Mouse (Mus musculus) heart, embryonic 16.5 days (tissue): ENCODE measurements around the gene Rfx4. TPM values are rescaled to one million over a fixed set of nuclear protein-coding genes. Genes with fewer than 3 reads are reported as not detected.

Experiments used
- ATAC-seq: fragments of 200-750 bp; cut with Nextera tagmentation; replicated peaks from 2 replicates; pipeline ENCODE4 v1.8.0; 2017; ENCODE audit warnings: moderate number of reproducible peaks; ENCODE audit not compliant: insufficient read depth, low FRiP score; ENCODE audit errors: extremely low read depth
- H3K27ac ChIP-seq: fragments of 300-500 bp; sonication (generic); 2 replicates; pipeline ENCODE4 v1.5.1; 2014; ENCODE audit warnings: mild to moderate bottlenecking, low read length, control low read depth, moderate library complexity
- H3K27me3 ChIP-seq: fragments of 300-500 bp; sonication (generic); 2 replicates; pipeline ENCODE4 v1.6.1; 2014; ENCODE audit warnings: low read length, mixed read lengths; ENCODE audit not compliant: control insufficient read depth, insufficient read depth
- H3K36me3 ChIP-seq: fragments of 300-500 bp; sonication (generic); 2 replicates; pipeline ENCODE4 v1.6.1; 2014; ENCODE audit not compliant: control insufficient read depth, insufficient read depth
- H3K4me1 ChIP-seq: fragments of 300-500 bp; sonication (generic); 2 replicates; pipeline ENCODE4 v1.6.1; 2014; ENCODE audit warnings: low read length, mixed read lengths; ENCODE audit not compliant: control insufficient read depth, insufficient read depth
- H3K4me2 ChIP-seq: fragments of 300-500 bp; sonication (generic); 2 replicates; pipeline ENCODE4 v1.6.1; 2014; ENCODE audit warnings: low read depth, mild to moderate bottlenecking, control low read depth, low read length
- H3K4me3 ChIP-seq: fragments of 300-500 bp; sonication (generic); 2 replicates; pipeline ENCODE4 v1.5.1; 2014; ENCODE audit warnings: mild to moderate bottlenecking, control low read depth, low read length
- H3K9ac ChIP-seq: fragments of 300-500 bp; sonication (generic); 2 replicates; pipeline ENCODE4 v1.6.1; 2014; ENCODE audit warnings: low read length, control low read depth
- H3K9me3 ChIP-seq: fragments of 300-500 bp; sonication (generic); replicated peaks from 2 replicates; pipeline ENCODE4 v1.6.1; 2016; ENCODE audit warnings: low read length; ENCODE audit not compliant: control insufficient read depth
- WGBS: fragments of 180-500 bp; shearing (Covaris S2); extraction: QIAGEN DNeasy Blood & Tissue Kit; methylation state at CpG from one replicate; pipeline ENCODE4 v1.1.7; 2014; 5-methylcytosine and 5-hydroxymethylcytosine counted together
- polyA plus RNA-seq: library from polyadenylated mRNA; unstranded; fragments of >200 nt; fragmentation: Nextera tagmentation; extraction: Ambion mirVana; gene quantifications from 2 replicates; pipeline ENCODE4 v1.2.1, GENCODE M21; 2015

Gene Rfx4
- polyA plus RNA-seq, 1 experiment from 2014 or later = 0.04 TPM

DNA sequence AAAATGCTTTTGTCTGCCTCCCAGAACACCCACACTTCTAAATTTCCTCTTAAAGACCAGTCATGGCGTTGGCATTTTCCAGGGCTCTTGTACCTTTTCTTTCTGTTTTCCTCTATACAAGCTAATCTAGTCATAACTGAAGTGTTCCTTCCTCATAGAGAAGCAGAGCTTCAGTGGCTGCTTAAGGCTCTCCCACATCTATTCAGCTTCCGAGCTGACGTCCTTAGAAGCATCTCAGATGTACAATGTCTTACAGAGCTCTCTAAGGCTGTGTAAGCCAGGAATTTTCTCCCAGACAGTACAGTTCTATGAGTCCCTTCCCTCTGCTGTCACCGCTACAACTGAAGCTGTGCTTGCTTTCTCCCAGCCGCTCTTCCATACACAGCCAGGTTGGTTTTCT, 183.0 kb downstream of the Rfx4 start:
- H3K4me1 ChIP-seq = peaks cover 26% of the 10 kb centered on the region
- H3K4me2 ChIP-seq = no peak overlapping the region
- H3K9me3 ChIP-seq = no peaks in the 10 kb centered on the region
- 79% methylated on average over 5 of the region's 5 CpGs for WGBS
- no peak overlapping the region for H3K4me3 ChIP-seq
- no peak overlapping the region for H3K9ac ChIP-seq
- no peaks in the 10 kb centered on the region for H3K36me3 ChIP-seq
- H3K27ac ChIP-seq = no peak overlapping the region
- ATAC-seq = no peak
- no peaks in the 10 kb centered on the region for H3K27me3 ChIP-seq

DNA sequence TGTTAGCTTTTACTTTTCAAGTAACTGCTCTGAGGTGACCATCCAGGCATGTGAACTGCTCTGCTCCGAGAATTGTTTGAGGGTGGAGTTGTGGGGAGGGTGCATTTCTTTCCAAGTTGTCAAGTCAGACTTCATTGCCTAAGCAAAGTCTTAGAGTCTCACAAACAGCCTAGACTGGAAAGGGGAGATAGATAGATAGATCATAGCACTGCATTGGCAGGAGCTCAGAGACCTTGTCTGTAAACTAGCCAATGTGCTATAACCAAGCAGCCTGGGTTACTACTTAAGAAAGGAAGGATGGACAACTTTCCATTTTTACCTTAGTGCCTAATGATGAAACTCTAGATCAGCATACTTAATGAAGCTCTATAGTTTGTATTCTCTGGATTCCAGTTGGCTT, 184.5 kb downstream of the Rfx4 start:
- no peaks in the 10 kb centered on the region for H3K9me3 ChIP-seq
- H3K9ac ChIP-seq = no peak overlapping the region
- WGBS = 61% methylated on average over 1 of the region's 1 CpGs
- H3K36me3 ChIP-seq = no peaks in the 10 kb centered on the region
- no peak overlapping the region for H3K4me3 ChIP-seq
- ATAC-seq = no peak
- no peak overlapping the region for H3K4me2 ChIP-seq
- H3K27me3 ChIP-seq = no peaks in the 10 kb centered on the region
- H3K4me1 ChIP-seq = peaks cover 22% of the 10 kb centered on the region
- H3K27ac ChIP-seq = no peak overlapping the region

DNA sequence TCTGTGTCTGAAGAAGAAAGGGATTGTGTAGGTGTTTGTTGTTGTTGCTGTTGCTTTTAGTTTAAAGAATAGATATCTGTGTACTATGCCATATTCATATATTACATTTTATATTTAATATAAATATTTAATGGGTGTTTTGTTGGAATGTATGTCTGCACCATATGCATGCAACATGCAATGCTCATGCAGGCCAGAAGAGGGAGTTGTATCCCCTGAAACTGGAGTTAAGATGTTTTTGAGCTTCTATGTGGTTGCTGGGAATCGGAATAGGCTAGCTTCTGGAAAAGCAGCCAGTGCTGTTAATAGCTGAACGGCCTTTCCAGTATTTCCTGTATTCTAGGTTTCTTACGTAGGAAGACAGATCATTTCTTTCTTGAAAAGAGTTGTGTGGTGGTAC, 189.8 kb downstream of the Rfx4 start:
- Histone ChIP-seq H3K36me3 (peaks cover 12% of the 10 kb centered on the region), H3K27me3 (no peaks in the 10 kb centered on the region), H3K9ac (no peak overlapping the region), H3K9me3 (no peaks in the 10 kb centered on the region), H3K4me2 (no peak overlapping the region), H3K4me3 (no peak overlapping the region), H3K27ac (no peak overlapping the region; the same call in 1 of the 2 replicates), H3K4me1 (peaks cover 12% of the 10 kb centered on the region)
- ATAC-seq = no peak
- WGBS = 88% methylated on average over 3 of the region's 3 CpGs

DNA sequence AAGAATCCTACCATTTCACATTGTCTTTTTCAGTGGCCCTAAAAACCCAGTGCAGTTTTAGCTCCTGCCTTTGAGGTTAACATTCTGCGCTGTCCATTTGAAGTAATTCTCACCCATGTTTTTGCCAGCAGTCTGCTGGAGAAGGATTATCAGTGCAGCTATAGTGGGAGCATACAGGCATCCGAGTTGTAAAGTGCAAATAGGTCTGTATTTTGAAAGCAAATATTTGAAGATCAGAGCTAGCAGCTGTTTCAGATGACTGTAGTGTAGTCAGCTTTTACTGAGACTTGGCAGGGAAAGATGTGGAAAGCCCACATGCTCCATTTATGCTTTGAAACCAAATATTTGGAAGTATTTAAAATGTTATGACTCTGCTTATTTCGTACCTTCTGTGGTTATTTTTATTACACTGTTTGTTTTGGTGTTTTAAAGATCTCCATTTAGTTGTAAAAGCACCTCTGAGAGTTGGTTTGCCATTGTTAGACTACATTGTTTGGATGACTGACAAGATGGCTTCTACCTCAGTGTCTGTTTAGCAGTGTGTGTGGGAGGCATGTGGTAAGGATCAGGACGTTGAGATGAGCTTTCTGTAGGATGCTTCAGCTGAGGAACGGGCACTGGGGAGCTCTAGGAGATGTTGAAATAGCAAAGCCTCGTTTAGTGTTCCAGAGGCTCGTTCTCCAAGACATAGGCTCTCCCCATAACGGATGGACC, 193.3 kb downstream of the Rfx4 start:
- 39% methylated on average over 8 of the region's 8 CpGs for WGBS
- Histone ChIP-seq H3K27ac (no peak overlapping the region), H3K27me3 (no peaks in the 10 kb centered on the region), H3K4me3 (no peak overlapping the region), H3K4me2 (no peak overlapping the region), H3K9me3 (no peaks in the 10 kb centered on the region), H3K4me1 (peaks cover 12% of the 10 kb centered on the region), H3K9ac (no peak overlapping the region), H3K36me3 (peaks cover 12% of the 10 kb centered on the region)
- ATAC-seq = no peak

DNA sequence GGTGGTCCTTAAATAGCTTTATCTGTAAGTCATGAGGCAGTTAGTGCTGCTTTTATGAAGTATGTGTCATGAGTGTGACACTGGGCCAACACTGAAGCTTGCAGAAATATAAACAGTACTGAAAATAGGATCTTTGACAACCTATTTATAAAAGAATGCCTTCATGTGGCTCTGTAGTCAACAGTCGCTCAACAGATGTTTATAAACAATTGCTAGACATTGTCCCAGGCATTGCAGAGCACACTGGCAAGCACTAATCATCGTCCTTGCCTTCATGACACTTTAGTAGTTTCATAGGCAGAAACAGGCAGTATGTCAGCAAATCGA, 193.8 kb downstream of the Rfx4 start:
- no peak overlapping the region for H3K4me2 ChIP-seq
- WGBS = 72% methylated on average over 3 of the region's 3 CpGs
- 0 out of 2 replicates have a peak overlapping the region, but pooled peaks have one; percentile 20 for H3K27ac ChIP-seq
- H3K9me3 ChIP-seq = no peaks in the 10 kb centered on the region
- no peak overlapping the region for H3K4me3 ChIP-seq
- peaks cover 12% of the 10 kb centered on the region for H3K4me1 ChIP-seq
- H3K27me3 ChIP-seq = no peaks in the 10 kb centered on the region
- no peak overlapping the region for H3K9ac ChIP-seq
- peaks cover 12% of the 10 kb centered on the region for H3K36me3 ChIP-seq
- no peak for ATAC-seq

DNA sequence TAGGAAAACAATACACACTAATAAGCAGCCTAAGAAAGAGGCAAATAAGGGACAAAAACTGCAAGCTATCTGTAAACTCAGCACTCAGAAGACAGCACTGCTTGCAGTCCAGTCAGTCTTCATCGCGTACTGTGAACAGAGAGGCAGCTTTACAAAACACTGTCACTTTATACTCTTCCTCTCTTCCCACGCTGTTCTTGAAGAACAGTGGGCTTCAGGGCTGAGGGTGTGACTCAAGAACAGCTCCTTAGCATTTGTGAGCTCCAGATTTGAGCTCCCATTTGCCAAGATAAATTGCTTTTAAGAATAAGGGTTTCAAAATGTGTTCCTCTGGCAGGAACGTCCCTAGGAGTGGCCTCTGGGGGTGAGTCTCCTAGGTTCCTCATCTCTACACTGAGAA, 194.5 kb downstream of the Rfx4 start:
- Histone ChIP-seq H3K4me2 (no peak overlapping the region), H3K36me3 (peaks cover 12% of the 10 kb centered on the region), H3K4me1 (peaks cover 12% of the 10 kb centered on the region), H3K9me3 (no peaks in the 10 kb centered on the region), H3K27me3 (no peaks in the 10 kb centered on the region), H3K4me3 (no peak overlapping the region), H3K9ac (no peak overlapping the region), H3K27ac (no peak overlapping the region)
- WGBS = 79% methylated on average over 4 of the region's 4 CpGs
- no peak for ATAC-seq

DNA sequence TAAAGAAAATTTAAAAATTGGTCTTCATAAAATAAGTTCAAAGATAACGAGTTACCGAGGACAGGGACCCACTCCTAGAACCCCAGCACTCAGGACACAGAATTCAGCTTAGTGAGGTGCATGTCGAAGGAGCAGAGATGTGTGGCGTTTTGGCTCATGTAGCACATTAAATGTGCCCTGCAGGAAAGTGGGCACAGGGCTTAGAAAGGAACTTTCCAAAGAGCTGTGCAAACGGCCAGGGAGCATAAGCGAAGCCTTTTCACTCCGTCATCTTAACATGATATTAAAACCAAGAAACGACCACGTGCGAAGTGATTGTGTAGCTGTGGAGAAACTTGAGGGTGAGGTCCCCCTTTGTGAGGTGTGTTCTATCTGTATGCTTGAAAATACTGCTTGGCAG, 198.4 kb downstream of the Rfx4 start:
- Histone ChIP-seq H3K4me2 (no peak overlapping the region), H3K4me1 (peaks cover 8% of the 10 kb centered on the region), H3K4me3 (no peak overlapping the region), H3K9me3 (no peaks in the 10 kb centered on the region), H3K9ac (no peak overlapping the region), H3K27me3 (no peaks in the 10 kb centered on the region), H3K36me3 (peaks cover 3% of the 10 kb centered on the region), H3K27ac (no peak overlapping the region)
- ATAC-seq = no peak
- WGBS = 93% methylated on average over 10 of the region's 10 CpGs

Other genes starting within 250 kb of the Rfx4 start
- gene Ckap4, start 222.0 kb upstream of the Rfx4 start, polyA plus RNA-seq = 56.5 and 75.5 TPM in 2 replicates
- gene Tcp11l2, start 179.4 kb upstream of the Rfx4 start, polyA plus RNA-seq = 35.1 and 39.5 TPM in 2 replicates
- 9.8 and 10.0 TPM in 2 replicates for gene Polr3b, start 133.8 kb upstream of the Rfx4 start, polyA plus RNA-seq
- gene Ric8b, start 161.6 kb downstream of the Rfx4 start, polyA plus RNA-seq = 15.7 and 16.1 TPM in 2 replicates